Mouse (Mus musculus): ENCODE data around the gene Klk4. TPM values are rescaled to one million over a fixed set of nuclear protein-coding genes. Genes with fewer than 3 reads are reported as not detected.

Klk4 gene
- total and polyA plus RNA-seq, 2 experiments from 2014 or later: not detected

- no peak overlapping the region for H3K4me3 ChIP-seq (ENCODE audit: low read depth, low read length)
- no peaks in the 10 kb centered on the region for H3K9me3 ChIP-seq (replicated peaks; ENCODE audit: control insufficient read depth, low read length)
- no peaks in the 10 kb centered on the region for H3K36me3 ChIP-seq (replicated peaks; ENCODE audit: control insufficient read depth, insufficient read depth, low read length)
- no peaks in the 10 kb centered on the region for H3K27me3 ChIP-seq (ENCODE audit: control insufficient read depth, insufficient read depth, low read length)
- ATAC-seq (ENCODE audit: insufficient read depth, low read depth) (no peak), DNase-seq (ENCODE audit: low spot score) (no peak)
- no peak overlapping the region for H3K27ac ChIP-seq (ENCODE audit: low read depth)
- H3K4me2 ChIP-seq (ENCODE audit: low read depth, low read length): no peak overlapping the region
- no peaks in the 10 kb centered on the region for H3K4me1 ChIP-seq (ENCODE audit: control insufficient read depth, insufficient read depth)
- 54% methylated on average over 5 of the region's 5 CpGs for WGBS
- H3K9ac ChIP-seq (replicated peaks; ENCODE audit: low read depth, low read length): no peak overlapping the region
- TF ChIP-seq CTCF (IDR thresholded peaks at IDR 0.05; ENCODE audit: low read depth) (no peak), EP300 (IDR thresholded peaks at IDR 0.05; ENCODE audit: low read depth) (no peak)
These were observed 10.4 kb downstream of the Klk4 start for GRCm38 (mm10) chr7:43891365-43891764.

- Histone ChIP-seq H3K27ac (ENCODE audit: low read depth) (no peak overlapping the region), H3K27me3 (ENCODE audit: control insufficient read depth, insufficient read depth, low read length) (no peaks in the 10 kb centered on the region), H3K4me3 (ENCODE audit: low read depth, low read length) (no peak overlapping the region), H3K36me3 (replicated peaks; ENCODE audit: control insufficient read depth, insufficient read depth, low read length) (no peaks in the 10 kb centered on the region), H3K9ac (replicated peaks; ENCODE audit: low read depth, low read length) (no peak overlapping the region), H3K4me1 (ENCODE audit: control insufficient read depth, insufficient read depth) (no peaks in the 10 kb centered on the region), H3K4me2 (ENCODE audit: low read depth, low read length) (no peak overlapping the region), H3K9me3 (replicated peaks; ENCODE audit: control insufficient read depth, low read length) (no peaks in the 10 kb centered on the region)
- TF ChIP-seq CTCF (IDR thresholded peaks at IDR 0.05; ENCODE audit: low read depth) (no peak), EP300 (IDR thresholded peaks at IDR 0.05; ENCODE audit: low read depth) (no peak)
- DNase-seq (ENCODE audit: low spot score) (no peak), ATAC-seq (ENCODE audit: insufficient read depth, low read depth) (no peak)
- 47% methylated on average over 3 of the region's 3 CpGs for WGBS
These were observed 10.8 kb downstream of the Klk4 start for GRCm38 (mm10) chr7:43891788-43892187.

- peak; percentile 94 for ATAC-seq (ENCODE audit: insufficient read depth, low read depth)
- H3K4me1 ChIP-seq (ENCODE audit: control insufficient read depth, insufficient read depth): no peaks in the 10 kb centered on the region
- no peak overlapping the region for H3K9ac ChIP-seq (replicated peaks; ENCODE audit: low read depth, low read length)
- TF ChIP-seq CTCF (IDR thresholded peaks at IDR 0.05; ENCODE audit: low read depth) (peak; percentile 95), EP300 (IDR thresholded peaks at IDR 0.05; ENCODE audit: low read depth) (no peak)
- no peak overlapping the region for H3K27ac ChIP-seq (ENCODE audit: low read depth)
- DNase-seq (ENCODE audit: low spot score): peak; percentile 74
- 6% methylated on average over 1 of the region's 1 CpGs for WGBS
- H3K27me3 ChIP-seq (ENCODE audit: control insufficient read depth, insufficient read depth, low read length): no peaks in the 10 kb centered on the region
- no peak overlapping the region for H3K4me3 ChIP-seq (ENCODE audit: low read depth, low read length)
- H3K36me3 ChIP-seq (replicated peaks; ENCODE audit: control insufficient read depth, insufficient read depth, low read length): no peaks in the 10 kb centered on the region
- H3K4me2 ChIP-seq (ENCODE audit: low read depth, low read length): no peak overlapping the region
- no peaks in the 10 kb centered on the region for H3K9me3 ChIP-seq (replicated peaks; ENCODE audit: control insufficient read depth, low read length)
These were observed 13.9 kb downstream of the Klk4 start for GRCm38 (mm10) chr7:43894836-43895235.

- no peaks in the 10 kb centered on the region for H3K9me3 ChIP-seq (replicated peaks; ENCODE audit: control insufficient read depth, low read length)
- no peaks in the 10 kb centered on the region for H3K36me3 ChIP-seq (replicated peaks; ENCODE audit: control insufficient read depth, insufficient read depth, low read length)
- no peaks in the 10 kb centered on the region for H3K4me1 ChIP-seq (ENCODE audit: control insufficient read depth, insufficient read depth)
- DNase-seq (ENCODE audit: low spot score): no peak
- no peak overlapping the region for H3K27ac ChIP-seq (ENCODE audit: low read depth)
- no peak for ATAC-seq (ENCODE audit: insufficient read depth, low read depth)
- no peak overlapping the region for H3K4me2 ChIP-seq (ENCODE audit: low read depth, low read length)
- no peaks in the 10 kb centered on the region for H3K27me3 ChIP-seq (ENCODE audit: control insufficient read depth, insufficient read depth, low read length)
- 32% methylated on average over 9 of the region's 9 CpGs for WGBS
- no peak overlapping the region for H3K9ac ChIP-seq (replicated peaks; ENCODE audit: low read depth, low read length)
- TF ChIP-seq EP300 (IDR thresholded peaks at IDR 0.05; ENCODE audit: low read depth): no peak
- TF ChIP-seq CTCF (IDR thresholded peaks at IDR 0.05; ENCODE audit: low read depth): no peak
- no peak overlapping the region for H3K4me3 ChIP-seq (ENCODE audit: low read depth, low read length)
These were observed 33.9 kb downstream of the Klk4 start for GRCm38 (mm10) chr7:43914821-43915220.

GRCm38 (mm10) chr7:43918426-43918825 is 37.5 kb downstream of the Klk4 start:
- H3K9me3 ChIP-seq (replicated peaks; ENCODE audit: control insufficient read depth, low read length): no peaks in the 10 kb centered on the region
- DNase-seq (ENCODE audit: low spot score) (no peak), ATAC-seq (ENCODE audit: insufficient read depth, low read depth) (no peak)
- no peak overlapping the region for H3K27ac ChIP-seq (ENCODE audit: low read depth)
- no peak overlapping the region for H3K4me2 ChIP-seq (ENCODE audit: low read depth, low read length)
- TF ChIP-seq EP300 (IDR thresholded peaks at IDR 0.05; ENCODE audit: low read depth): no peak
- TF ChIP-seq CTCF (IDR thresholded peaks at IDR 0.05; ENCODE audit: low read depth): no peak
- H3K4me3 ChIP-seq (ENCODE audit: low read depth, low read length): no peak overlapping the region
- H3K9ac ChIP-seq (replicated peaks; ENCODE audit: low read depth, low read length): no peak overlapping the region
- 77% methylated on average over 13 of the region's 13 CpGs for WGBS
- H3K36me3 ChIP-seq (replicated peaks; ENCODE audit: control insufficient read depth, insufficient read depth, low read length): no peaks in the 10 kb centered on the region
- H3K4me1 ChIP-seq (ENCODE audit: control insufficient read depth, insufficient read depth): no peaks in the 10 kb centered on the region
- no peaks in the 10 kb centered on the region for H3K27me3 ChIP-seq (ENCODE audit: control insufficient read depth, insufficient read depth, low read length)

GRCm38 (mm10) chr7:43918871-43919270 is 37.9 kb downstream of the Klk4 start:
- WGBS: 63% methylated on average over 8 of the region's 8 CpGs
- Histone ChIP-seq H3K4me3 (ENCODE audit: low read depth, low read length) (no peak overlapping the region), H3K9me3 (replicated peaks; ENCODE audit: control insufficient read depth, low read length) (no peaks in the 10 kb centered on the region), H3K27ac (ENCODE audit: low read depth) (no peak overlapping the region), H3K9ac (replicated peaks; ENCODE audit: low read depth, low read length) (no peak overlapping the region), H3K4me2 (ENCODE audit: low read depth, low read length) (no peak overlapping the region), H3K27me3 (ENCODE audit: control insufficient read depth, insufficient read depth, low read length) (no peaks in the 10 kb centered on the region), H3K4me1 (ENCODE audit: control insufficient read depth, insufficient read depth) (no peaks in the 10 kb centered on the region), H3K36me3 (replicated peaks; ENCODE audit: control insufficient read depth, insufficient read depth, low read length) (no peaks in the 10 kb centered on the region)
- TF ChIP-seq EP300 (IDR thresholded peaks at IDR 0.05; ENCODE audit: low read depth) (no peak), CTCF (IDR thresholded peaks at IDR 0.05; ENCODE audit: low read depth) (no peak)
- DNase-seq (ENCODE audit: low spot score) (no peak), ATAC-seq (ENCODE audit: insufficient read depth, low read depth) (no peak)

All from heart, postnatal 0 days (tissue).